Mouse (Mus musculus) mouse embryonic stem cell (cell line): ENCODE measurements around the gene Ubl7.

Experiments
- in situ Hi-C, 2 experiments: fragments of 300-500 bp; cut with MboI; formaldehyde crosslinking; loops; 1 replicate in 1 of 2; 3 replicates in 1 of 2; pipeline ENCODE4 v1.14.3; 2019 to 2020; ENCODE audit warnings: low sequenced_read_pairs in 2 of 2, low pct_unique_long_range_greater_than_20kb in 1 of 2, mixed read lengths in 1 of 2; ENCODE audit not compliant: unreplicated experiment in 1 of 2

Gene Ubl7

DNA sequence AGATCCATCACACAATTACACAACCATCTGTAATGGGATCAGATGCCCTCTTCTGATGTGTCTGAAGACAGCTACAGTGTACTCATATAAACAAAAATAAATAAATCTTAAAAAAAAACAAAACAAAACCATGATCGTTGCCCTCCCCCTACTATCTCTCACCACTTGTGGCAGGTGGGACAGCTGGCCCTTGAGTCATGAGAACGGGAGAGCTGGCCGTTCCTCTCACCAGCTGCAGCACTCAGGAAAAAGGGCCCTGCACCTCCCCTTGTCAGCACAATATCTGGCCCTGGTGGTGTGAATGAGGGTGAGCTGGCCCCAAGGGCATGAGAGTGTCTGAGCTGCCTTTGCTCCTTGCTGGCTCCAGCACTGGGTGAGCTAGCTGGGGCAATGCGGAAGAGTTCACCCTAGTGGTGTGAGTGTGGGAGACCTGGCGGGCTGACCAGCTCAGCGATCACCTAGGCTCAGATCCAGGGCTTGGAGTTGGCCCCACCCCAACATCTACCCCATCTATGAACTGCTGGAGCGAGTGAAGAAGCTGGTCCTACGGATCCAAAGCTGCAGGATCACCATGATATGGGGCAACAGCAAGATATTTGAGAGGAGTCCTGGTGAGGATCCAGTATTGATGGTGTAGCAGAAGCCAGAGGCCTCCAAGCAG, 7.1 kb upstream of the Ubl7 start:
- in situ Hi-C loops = no loop called here

DNA sequence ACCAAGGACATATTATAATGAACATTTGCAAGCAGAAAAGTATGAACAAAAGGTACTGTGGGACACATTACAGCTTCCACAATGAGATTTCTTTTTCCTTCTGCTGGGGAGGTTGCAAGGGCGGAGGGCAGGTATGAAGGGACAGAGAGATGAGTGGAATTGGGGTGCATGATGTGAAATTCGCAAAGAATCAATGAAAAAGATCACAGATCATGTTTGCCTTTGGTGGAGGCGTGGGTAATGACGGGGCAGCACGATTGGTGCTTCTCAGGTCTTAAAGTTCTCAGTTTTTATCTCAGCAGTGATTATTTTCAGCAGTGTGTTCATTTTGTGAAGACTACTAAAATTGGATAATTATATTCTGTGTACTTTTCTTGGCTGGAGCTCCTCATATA, 6.5 kb upstream of the Ubl7 start:
- in situ Hi-C loops = no loop called here

DNA sequence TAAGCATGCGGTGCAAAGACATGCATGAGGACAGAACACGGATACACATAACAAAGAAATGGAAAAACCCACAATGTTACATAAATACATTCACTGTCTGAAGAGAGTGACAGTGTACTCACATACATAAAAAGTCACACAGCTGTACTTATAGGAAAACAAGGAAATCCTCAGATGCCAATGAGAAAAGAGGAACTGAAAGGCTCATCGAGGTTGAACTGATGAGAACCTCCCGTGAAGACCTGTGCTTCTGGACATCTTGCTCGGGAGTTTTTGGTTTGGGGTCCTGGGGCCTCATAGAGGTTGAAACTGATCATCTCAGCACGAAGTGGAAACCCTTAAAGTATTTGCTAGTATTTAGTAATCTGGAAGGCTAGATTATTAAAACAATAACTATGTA, 3.6 kb upstream of the Ubl7 start:
- in situ Hi-C loops = no loop called here

DNA sequence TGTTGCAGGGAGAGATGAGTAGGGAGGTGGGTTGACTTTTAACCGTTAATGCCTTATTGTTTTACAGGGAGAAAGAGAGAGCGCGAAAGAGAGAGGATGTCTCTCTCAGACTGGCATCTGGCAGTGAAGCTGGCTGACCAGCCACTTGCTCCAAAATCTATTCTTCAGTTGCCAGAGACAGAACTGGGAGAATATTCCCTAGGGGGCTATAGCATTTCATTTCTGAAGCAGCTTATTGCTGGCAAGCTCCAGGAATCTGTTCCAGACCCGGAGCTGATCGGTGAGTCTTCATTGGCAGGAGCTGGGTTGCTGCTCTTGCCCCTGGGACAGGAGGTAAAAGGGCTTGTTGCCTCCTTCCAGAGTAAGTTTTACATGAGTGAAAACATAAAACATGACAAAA, 1.8 kb downstream of the Ubl7 start:
- in situ Hi-C loops = no loop called here

DNA sequence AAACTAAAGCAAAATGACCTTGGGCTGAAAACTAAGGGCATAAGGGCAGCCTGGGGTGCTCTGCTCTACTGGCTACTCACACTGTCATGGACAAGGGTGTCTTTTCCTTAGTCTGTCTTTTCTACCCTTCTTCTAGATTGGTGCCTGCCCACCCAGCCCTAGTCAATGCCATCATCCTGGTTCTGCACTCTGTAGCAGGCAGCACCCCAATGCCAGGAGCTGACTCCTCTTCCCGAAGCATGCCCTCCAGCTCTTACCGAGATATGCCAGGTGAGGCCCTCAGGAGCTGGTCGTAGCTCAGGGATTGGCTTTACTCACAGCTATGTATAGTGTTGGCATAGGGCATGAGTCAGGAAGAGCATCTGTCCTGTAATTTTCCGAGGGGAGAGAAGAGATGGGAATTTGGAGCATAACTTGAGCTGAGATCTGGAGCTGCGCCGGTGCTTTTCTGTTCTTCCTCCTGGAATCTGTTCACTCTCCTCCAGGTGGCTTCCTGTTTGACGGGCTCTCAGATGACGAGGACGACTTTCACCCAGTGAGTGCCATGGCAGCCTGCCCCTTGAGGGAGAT, 10.8 kb downstream of the Ubl7 start:
- in situ Hi-C loops = no loop called here

DNA sequence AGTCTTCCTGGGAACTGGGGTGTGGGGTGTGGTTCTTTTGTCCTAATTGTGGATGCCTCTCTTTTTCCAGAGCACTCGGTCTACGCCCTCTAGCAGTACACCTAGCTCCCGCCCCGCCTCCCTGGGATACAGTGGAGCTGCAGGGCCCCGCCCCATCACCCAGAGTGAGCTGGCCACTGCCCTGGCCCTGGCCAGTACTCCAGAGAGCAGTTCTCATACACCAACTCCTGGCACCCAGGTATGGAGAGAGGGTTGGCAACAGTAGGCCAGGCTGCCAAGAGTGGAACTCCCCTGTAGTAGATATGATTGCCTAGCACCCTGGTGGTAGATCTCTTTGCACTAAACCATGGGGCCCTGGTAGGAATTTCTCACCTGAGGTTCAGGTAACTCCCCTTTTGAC, 11.6 kb downstream of the Ubl7 start:
- in situ Hi-C loops = no loop called here

DNA sequence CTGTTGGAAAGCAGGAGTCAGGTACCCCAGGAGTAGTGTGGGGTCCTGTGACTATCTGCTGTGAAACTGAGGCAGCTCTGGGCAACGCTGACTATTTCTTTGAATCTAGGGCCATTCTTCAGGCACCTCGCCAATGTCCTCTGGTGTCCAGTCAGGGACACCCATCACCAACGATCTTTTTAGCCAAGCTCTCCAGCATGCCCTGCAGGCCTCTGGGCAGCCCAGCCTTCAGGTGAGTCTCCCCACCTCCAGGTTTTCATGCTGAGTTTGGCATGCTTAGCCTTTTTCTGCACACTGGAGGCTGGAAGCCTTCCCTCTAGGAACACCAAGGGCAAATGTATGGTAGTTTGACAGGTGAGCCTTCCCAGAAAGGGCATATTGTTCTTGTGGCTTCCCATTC, 12.3 kb downstream of the Ubl7 start:
- in situ Hi-C loops = no loop called here

DNA sequence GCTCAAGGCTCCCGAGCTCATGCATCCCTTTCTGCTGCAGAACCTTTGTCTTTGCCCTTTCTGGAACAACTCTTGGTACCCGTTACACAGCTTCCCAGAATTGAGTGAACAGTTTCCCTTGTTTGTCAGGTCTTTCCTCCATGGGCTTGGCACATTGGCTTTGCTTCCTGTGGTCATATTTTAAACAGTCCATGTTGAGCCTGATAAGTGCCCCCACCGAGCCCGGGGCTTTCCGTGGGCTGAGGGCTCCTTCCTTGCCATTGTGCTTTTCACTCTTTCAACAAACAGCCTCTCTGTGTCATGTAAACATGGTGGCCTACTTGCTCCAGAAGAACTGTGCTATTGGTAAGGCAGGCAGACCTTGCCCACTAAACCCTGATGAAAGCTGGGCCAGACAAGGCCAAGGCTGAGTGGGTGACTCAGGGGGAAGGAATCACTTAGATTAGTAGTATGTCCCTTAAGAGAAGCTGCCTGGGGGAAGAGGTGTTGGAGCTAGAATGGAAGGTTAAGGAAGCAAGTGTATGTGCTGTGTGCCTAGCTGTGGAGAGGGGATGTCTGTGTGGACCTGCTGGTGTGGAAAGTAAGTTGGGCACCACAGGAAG, 20.5 kb downstream of the Ubl7 start:
- in situ Hi-C loops = no loop called here

DNA sequence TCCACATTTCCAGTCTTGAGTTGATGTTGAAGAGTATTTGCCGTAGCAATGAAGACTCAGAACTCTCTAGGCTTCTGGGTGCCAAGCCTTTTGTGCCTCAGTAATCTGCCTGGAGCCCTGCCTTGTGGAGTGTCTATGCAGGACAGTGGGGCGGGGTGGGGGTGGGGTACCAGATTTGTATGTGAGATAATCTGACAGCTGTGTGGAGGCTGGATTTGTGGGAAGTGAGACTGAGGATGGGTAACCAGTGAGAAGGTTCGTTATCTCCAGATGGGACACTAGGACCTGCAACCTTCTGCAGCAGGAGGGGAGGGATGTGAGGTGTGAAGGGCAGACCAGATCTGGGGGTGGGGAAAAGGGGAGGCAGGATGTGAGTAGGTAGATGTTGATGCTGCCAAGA, 21.5 kb downstream of the Ubl7 start:
- in situ Hi-C loops = no loop called here

DNA sequence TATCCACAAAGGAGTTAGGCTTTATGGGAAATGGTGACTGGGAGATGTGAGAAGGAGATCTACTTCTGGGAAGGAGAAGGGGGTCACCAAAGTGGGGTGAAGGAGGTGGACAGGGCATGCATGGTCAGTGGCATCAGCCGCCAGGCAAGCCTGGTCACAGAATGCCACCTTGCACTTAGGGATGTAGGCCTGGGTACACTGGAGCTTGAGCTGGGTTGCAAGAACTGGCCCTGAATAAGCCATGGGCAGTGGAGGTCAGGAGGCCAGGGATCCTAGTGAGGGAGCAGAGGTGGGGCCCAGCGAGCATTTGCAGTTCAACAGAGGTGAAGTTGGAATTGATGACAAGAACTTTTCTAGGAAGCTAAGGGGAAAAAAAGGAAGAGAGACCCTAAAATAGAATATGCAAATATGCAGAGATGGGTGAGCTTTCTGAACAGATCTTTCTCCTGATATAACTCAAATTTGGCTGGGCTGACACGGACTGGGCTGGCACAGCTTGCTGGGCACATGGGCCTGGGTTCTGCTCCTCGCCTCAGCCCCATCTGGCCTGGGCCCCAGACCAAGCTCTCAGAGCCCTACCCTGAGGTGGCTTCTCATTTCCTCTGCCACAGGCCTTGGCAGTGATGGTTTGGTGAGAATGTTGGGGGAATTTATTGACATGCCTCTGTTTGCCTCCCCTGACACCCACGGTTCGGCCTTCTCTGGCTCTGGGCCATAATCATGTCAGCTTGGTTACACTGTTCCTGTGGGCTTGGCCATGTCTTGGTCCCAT, 22.2 kb downstream of the Ubl7 start:
- in situ Hi-C loops = no loop called here

DNA sequence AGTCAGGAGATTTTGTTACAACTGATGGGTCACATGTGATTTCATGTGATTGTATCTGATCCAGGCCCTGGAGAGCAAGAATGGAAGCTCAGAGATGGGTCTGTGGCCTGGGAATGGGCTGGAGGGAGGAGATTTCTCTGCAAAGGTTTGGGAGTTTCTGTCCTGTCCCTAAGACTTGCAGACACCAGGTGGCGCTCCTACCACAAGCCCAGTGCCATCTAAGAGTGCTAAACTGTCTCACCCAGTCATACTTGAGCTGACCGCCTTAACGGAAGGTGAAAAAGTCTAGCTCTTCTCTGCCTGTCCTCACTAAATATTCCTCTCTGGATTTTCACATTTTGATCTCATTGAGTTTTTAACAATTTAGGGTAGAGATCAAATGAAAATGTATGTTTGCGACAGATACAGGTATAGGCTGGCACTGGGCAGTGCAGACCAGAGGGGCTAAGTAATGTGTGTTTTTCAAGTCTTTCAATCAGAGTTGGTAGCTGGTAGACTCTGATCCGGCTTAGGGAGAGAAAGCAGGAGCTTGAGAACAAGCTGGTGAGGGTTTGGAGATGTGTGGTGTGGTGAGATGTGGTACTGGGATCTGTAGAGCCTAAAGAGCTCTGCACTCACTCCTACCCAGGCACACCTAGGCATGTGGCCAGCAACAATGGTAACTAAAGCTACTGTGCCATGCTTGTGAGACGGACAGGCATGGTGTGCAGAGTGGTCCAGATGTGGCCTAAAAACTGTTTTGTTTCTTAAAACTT, 25.1 kb downstream of the Ubl7 start:
- in situ Hi-C loops = loop anchor here in 1 of 2 experiments (5.0 kb wide), 1 partner anchor 56 kb away; no protein-coding TSS in a partner anchor

DNA sequence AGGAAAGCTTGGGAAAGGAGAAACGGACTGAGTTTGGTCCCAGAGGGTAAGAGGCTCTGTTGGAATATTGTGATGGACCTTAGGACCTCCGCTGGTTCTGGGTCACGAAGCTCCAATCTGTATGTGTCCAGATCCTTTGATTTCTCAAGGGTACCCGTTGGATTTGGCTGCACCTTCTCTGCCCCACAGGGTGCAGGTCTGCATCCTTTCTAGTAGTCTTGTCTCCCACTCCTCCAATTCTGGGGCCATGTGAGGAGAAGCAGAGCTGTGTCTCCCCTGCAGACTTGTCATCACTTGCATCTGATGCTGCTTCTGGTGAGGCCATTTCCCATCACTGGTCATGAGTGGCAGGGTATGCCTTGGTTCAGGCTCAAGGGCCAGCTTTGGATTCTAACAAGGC, 26.4 kb downstream of the Ubl7 start:
- in situ Hi-C loops = loop anchor here in 1 of 2 experiments (5.0 kb wide), 1 partner anchor 55 kb away; no protein-coding TSS in a partner anchor

DNA sequence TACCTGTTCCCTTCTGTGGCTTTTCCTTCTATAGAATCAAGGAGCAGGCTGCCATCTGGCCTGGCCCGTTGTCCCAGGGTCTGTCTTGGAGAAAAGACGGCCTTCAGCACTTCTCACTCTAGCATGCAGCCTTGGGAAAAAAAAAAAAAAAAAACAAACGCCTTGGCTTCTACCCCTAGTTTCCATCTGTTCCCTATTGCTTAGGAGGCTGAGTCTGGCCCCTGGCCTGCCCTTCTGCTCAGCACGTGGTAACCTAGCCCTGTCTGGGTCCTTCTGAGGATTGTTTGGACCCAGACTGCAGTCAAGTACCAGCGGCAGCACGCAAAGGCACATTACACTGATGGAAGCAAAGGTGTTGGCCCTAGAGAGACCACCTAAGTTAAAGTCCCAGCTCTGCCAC, 26.9 kb downstream of the Ubl7 start:
- in situ Hi-C loops = loop anchor here in 1 of 2 experiments (5.0 kb wide), 1 partner anchor 55 kb away; no protein-coding TSS in a partner anchor

DNA sequence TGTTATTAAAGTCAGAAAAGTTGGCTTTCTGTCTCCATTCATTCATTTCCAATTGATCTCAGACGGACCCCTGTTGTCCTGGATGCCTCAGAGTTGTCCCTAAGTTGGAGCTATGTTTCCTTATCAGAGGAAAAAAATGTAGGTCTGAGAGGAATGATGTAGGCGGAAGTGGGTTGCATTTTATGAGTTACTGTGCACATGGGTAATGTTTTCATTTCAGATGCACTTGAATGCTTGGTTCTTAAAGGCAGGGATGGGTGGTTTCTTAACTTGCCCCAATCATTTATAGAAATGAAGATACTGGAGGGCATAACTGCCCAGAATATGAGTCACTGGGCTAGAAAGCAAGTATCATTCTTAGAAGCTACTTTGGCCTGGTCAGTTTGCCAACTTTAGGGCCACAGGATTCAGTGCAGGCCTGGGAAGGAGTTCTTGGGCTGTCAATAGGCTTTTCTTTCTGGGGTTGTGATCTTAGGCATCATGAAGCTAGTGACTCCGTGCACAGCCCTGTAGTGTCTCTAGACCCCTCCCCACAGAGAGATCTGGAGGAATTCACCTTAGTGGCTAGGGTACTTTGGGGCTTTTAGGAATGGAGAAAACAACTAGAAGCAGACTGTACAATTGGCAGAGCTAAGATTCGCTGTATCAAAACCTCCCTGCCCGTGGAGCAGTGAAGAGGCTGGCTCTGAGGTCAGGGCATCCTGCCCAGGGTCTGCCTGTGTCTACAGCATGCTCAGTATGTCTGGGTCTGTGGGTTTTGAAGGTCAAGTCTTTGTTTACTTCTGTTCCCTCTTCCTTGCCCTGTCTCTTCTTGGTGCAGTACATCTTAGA, 27.7 kb downstream of the Ubl7 start:
- in situ Hi-C loops = loop anchor here in 1 of 2 experiments (5.0 kb wide), 1 partner anchor 54 kb away; no protein-coding TSS in a partner anchor

DNA sequence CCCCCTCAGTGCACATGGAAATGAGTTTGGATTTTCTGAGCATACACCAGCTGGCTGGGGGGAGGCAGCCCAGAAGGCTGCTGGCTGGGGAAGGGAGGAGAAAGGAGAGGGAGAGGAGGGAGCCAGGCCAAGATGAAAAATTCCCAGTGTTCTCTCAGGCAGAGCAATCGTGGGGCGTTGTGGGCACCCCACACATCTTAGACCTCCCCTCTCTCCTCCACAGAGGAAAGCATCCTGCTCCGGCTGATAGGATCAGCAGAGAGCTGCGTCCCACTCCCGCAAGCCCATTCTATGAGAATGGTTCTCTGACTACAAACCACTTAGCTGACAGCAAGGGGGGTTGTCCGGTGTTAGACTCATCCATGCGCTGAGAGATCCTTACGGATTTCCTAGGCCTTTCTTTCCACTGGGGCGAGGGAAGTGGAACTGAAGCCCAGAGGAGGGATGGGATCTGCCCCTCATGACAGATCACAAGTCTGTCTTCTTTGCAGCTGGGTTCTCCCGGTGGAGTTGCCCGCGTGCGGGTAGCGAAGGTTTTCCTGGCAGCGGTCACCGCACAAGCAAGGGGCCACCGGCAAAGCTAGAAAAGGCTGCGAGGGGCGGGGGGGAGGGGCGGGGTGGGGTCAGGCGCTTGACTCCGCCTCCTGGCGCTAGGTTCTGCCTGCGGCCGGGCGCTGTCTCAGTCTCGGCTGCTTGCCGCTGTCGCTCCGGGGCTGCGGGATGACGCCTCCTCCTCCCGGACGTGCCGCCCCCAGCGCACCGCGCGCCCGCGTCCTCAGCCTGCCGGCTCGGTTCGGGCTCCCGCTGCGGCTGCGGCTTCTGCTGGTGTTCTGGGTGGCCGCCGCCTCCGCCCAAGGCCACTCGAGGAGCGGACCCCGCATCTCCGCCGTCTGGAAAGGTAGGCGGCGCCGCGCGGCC, 28.9 kb downstream of the Ubl7 start, which contains the start of gene Sema7a:
Gene Sema7a, plus strand, starts transcription at position 682 of the 918 bp plus-strand sequence.
- in situ Hi-C loops = loop anchor here (5.0 kb wide), 2 partner anchors 53 to 58 kb away; no protein-coding TSS in a partner anchor

DNA sequence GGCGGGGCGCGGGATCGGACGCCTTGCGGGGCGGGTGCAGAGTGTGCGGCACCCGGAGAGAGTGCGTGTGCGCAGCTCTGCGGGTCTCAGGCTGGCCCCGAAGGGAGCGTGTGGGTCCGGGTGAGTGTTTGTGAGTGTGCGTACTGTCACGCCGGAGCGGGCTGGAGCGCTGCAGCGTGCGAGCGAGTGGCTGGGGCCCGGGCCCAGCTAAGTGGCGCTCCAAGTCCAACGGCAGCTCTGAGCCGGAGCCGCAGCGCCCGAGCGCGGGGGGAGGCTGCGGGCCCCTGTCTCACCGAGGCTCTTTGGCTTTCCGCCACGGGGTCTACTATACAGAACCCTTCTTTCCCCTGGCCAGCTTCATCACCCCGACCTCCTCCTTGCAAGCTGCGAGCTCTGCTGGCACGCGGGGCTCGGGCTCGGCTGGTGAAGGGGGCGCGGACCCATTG, 29.6 kb downstream of the Ubl7 start:
- in situ Hi-C loops = loop anchor here in 1 of 2 experiments (5.0 kb wide), 1 partner anchor 57 kb away; no protein-coding TSS in a partner anchor
